Mouse (Mus musculus): ENCODE measurements at regions not wholly inside any gene's neighbourhood (a gene's known extent, or its start where the extent isn't known, plus 50 kb on each side); places are given as distances from the start of the nearest gene placed in this dataset.
"Not testable (repeated sequence)": the region's sequence is repeated elsewhere in the genome, so short reads cannot be mapped to it uniquely, and the experiment has no call there.

- DNase-seq (ENCODE audit: low read depth, low spot score) = no peak
These were observed 987.6 kb upstream of the Gm38303 start for GRCm38 (mm10) chr3:11323101-11323500.

GRCm38 (mm10) chr3:11293001-11293400, 957.5 kb upstream of the Gm38303 start:
- DNase-seq (ENCODE audit: low read depth, low spot score) = peak; percentile 37

- DNase-seq (ENCODE audit: low read depth, low spot score) = peak; percentile 12
These were observed 925.6 kb upstream of the Gm38303 start for GRCm38 (mm10) chr3:11261052-11261451.

GRCm38 (mm10) chr3:11213996-11214395, 878.5 kb upstream of the Gm38303 start:
- no peak for DNase-seq (ENCODE audit: low read depth, low spot score)

- DNase-seq (ENCODE audit: low read depth, low spot score) = peak; percentile 25
These were observed 877.6 kb upstream of the Gm38303 start for GRCm38 (mm10) chr3:11212921-11213648.

- DNase-seq (ENCODE audit: low read depth, low spot score) = not testable (repeated sequence)
These were observed 876.9 kb upstream of the Gm38303 start for GRCm38 (mm10) chr3:11212290-11212912.

- not testable (repeated sequence) for DNase-seq (ENCODE audit: low read depth, low spot score)
These were observed 875.7 kb upstream of the Gm38303 start for GRCm38 (mm10) chr3:11210920-11211811.

- DNase-seq (ENCODE audit: low read depth, low spot score) = peak; percentile 31
These were observed 838.5 kb upstream of the Gm38303 start for GRCm38 (mm10) chr3:11174002-11174401.

- DNase-seq (ENCODE audit: low read depth, low spot score) = peak; percentile 60
These were observed 819.9 kb upstream of the Gm38303 start for GRCm38 (mm10) chr3:11155350-11155749.
